Mouse (Mus musculus) kidney, adult 2 months (tissue): ENCODE data around the gene Cit. TPM values are rescaled to one million over a fixed set of nuclear protein-coding genes. Genes with fewer than 3 reads are reported as not detected.

Experiments
- DNase-seq: peaks from one replicate; pipeline ENCODE4 v3.0.0; 2021
- H3K27ac ChIP-seq: fragments of 200-500 bp; 2 replicates; pipeline ENCODE4 v1.5.1; 2012; ENCODE audit warnings: low read depth, low read length, control low read depth, inconsistent platforms; ENCODE audit not compliant: insufficient read depth
- H3K27me3 ChIP-seq: fragments of 200-500 bp; replicated peaks from 2 replicates; pipeline ENCODE4 v1.6.1; 2012; ENCODE audit warnings: mild to moderate bottlenecking, moderate library complexity, low read length, inconsistent platforms; ENCODE audit not compliant: control insufficient read depth, insufficient read depth
- H3K36me3 ChIP-seq: fragments of 200-500 bp; 2 replicates; pipeline ENCODE4 v1.6.1; 2012; ENCODE audit warnings: mild to moderate bottlenecking, moderate library complexity, low read length, inconsistent platforms; ENCODE audit not compliant: control insufficient read depth, insufficient read depth
- H3K4me1 ChIP-seq: fragments of 200-500 bp; 2 replicates; pipeline ENCODE4 v1.6.1; 2011; ENCODE audit warnings: low read length; ENCODE audit not compliant: control insufficient read depth, insufficient read depth
- H3K4me3 ChIP-seq: fragments of 200-500 bp; 2 replicates; pipeline ENCODE4 v1.5.1; 2011; ENCODE audit warnings: mild to moderate bottlenecking, low read depth, low read length, control low read depth; ENCODE audit not compliant: insufficient read depth
- CTCF ChIP-seq: fragments of 200-500 bp; conservative IDR thresholded peaks from 2 replicates; pipeline ENCODE4 v1.5.1; 2011; ENCODE audit warnings: low read depth, mild to moderate bottlenecking, control low read depth, low read length, moderate library complexity, mixed read lengths; ENCODE audit not compliant: insufficient read depth, insufficient read length
- POLR2A ChIP-seq: fragments of 200-500 bp; IDR thresholded peaks from one replicate; pipeline ENCODE4 v1.6.1; 2011; ENCODE audit warnings: low read depth, low read length, control low read depth
- WGBS: fragments of 180-500 bp; shearing (Covaris S2); methylation state at CpG from one replicate; pipeline ENCODE4 v1.1.7; 2018; 5-methylcytosine and 5-hydroxymethylcytosine counted together
- polyA plus RNA-seq: library from polyadenylated mRNA; depleted of rRNA; stranded (reverse); fragments of >200 nt; gene quantifications from 2 replicates; pipeline ENCODE4 v1.2.3, GENCODE M21; 2012

Gene Cit
- polyA plus RNA-seq, 1 experiment = 4.8 TPM

DNA sequence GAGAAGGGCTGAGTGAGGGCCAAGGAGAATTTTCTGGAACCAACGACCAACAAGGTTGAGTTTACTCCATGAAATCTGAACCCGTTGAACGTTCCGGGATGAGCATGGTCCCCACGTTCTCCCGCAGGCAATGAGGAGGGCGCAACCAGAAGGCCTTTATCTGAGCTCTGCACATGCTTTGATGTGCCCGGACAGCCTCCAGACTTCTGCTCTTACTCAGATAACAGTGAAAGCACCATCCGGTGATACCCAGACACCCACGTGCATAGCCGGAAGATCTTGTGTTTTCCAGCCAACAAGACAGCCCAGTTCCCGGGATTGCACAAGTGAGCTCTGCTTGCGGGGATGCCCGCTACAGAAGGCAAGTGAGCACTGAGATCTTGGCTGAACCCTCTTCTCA lies 181.5 kb downstream of the Cit start:
- TF ChIP-seq CTCF (no peak), POLR2A (no peak)
- WGBS = 90% methylated on average over 14 of the region's 14 CpGs
- Histone ChIP-seq H3K27ac (no peak overlapping the region), H3K27me3 (no peaks in the 10 kb centered on the region), H3K36me3 (no peaks in the 10 kb centered on the region; the same call in 1 of the 2 replicates), H3K4me3 (no peak overlapping the region), H3K4me1 (peaks cover 5% of the 10 kb centered on the region; the same call in 1 of the 2 replicates)
- no peak for DNase-seq

- 70% methylated on average over 7 of the region's 7 CpGs for WGBS
- no peak overlapping the region for H3K4me3 ChIP-seq
- TF ChIP-seq CTCF (no peak), POLR2A (no peak)
- no peaks in the 10 kb centered on the region for H3K27me3 ChIP-seq
- H3K36me3 ChIP-seq = no peaks in the 10 kb centered on the region
- no peak overlapping the region for H3K27ac ChIP-seq
- H3K4me1 ChIP-seq = no peaks in the 10 kb centered on the region
- no peak for DNase-seq
Measured at GRCm38 (mm10) chr5:116029071-116029470, 184.0 kb downstream of the Cit start.

DNA sequence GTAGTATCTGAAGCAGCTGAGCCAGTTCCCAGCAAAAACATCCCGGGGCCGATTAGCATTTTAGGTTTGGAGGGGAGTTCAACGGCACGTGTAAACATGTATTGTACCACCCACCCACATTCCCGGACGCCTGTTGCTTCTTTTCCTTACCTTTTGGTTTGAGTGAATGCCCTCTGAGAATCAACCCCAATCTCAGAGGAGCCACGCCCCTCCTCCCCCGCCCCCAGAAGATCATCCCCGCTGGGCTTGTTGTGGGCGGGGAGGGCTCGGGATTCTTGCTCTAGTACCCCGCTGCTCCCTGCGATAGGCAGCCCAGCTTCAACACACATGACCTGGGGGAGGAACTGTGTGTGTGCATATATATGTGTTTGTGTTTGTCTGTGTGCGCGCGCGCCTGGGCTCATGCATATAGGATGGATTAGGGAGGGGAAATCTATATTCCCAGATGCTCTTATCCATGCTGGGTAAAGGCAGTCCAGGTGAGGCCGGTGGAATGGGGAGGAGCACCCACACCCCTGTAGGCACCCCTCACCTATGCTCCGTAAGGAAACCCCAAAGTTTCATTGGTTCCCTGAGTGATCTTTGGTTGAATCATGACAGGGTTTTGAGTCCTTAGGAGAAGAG lies 185.6 kb downstream of the Cit start:
- DNase-seq = no peak
- WGBS = 9% methylated on average over 19 of the region's 19 CpGs
- H3K36me3 ChIP-seq = no peaks in the 10 kb centered on the region
- no peaks in the 10 kb centered on the region for H3K27me3 ChIP-seq
- no peak overlapping the region for H3K4me3 ChIP-seq
- no peaks in the 10 kb centered on the region for H3K4me1 ChIP-seq
- H3K27ac ChIP-seq = no peak overlapping the region
- TF ChIP-seq CTCF (no peak), POLR2A (no peak)

DNA sequence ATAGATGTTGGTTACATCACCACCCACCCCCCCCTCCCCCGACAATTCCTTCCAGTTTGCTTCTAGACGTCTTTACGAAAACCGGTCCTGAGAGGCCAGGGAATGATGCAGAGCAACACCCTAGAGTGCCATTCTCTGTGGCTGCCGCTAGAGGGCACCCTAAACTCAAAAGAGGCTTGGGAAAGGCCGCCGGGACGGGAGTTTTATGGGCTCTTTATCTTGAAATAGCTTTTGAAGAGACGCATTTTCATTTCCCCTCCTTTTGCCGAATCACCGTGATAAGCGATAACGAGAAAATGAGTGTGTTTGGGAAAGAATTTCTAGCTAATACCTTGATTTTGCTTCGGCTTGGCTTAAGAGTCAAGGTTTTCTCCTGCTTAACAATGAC lies 186.1 kb downstream of the Cit start:
- 3% methylated on average over 14 of the region's 14 CpGs for WGBS

GRCm38 (mm10) chr5:116036465-116036864 lies 191.4 kb downstream of the Cit start:
- no peaks in the 10 kb centered on the region for H3K27me3 ChIP-seq
- TF ChIP-seq CTCF (no peak), POLR2A (no peak)
- H3K36me3 ChIP-seq = no peaks in the 10 kb centered on the region
- H3K4me3 ChIP-seq = no peak overlapping the region
- no peak for DNase-seq
- no peaks in the 10 kb centered on the region for H3K4me1 ChIP-seq
- H3K27ac ChIP-seq = no peak overlapping the region
- WGBS = 62% methylated on average over 16 of the region's 16 CpGs

More for the DNA sequence above, 186.1 kb downstream of the Cit start:
- Histone ChIP-seq H3K4me3 (no peak overlapping the region), H3K27ac (no peak overlapping the region), H3K27me3 (no peaks in the 10 kb centered on the region), H3K36me3 (no peaks in the 10 kb centered on the region), H3K4me1 (no peaks in the 10 kb centered on the region)
- TF ChIP-seq POLR2A (no peak), CTCF (peak; percentile 80)
- peak; percentile 60 for DNase-seq

DNA sequence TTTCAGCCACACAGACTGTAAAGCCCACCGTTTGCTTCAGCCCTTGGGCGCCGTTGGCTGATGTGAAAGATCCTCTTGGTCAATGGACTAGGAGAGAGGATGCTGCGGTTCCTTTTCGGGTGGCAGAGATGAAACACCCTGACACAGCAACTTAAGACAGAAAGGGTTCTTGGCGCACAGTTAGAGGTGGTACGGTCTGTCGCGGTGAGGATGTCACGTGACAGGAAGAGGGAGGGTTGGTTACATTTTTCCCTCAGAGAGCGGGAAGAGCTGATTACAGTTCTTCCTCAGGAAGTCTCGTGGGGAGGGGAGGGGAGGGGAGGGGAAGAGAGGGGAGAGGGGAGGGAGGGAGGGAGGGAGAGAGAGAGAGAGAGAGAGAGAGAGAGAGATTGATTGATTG lies 192.7 kb downstream of the Cit start:
- DNase-seq = no peak
- TF ChIP-seq CTCF (no peak), POLR2A (no peak)
- 53% methylated on average over 12 of the region's 12 CpGs for WGBS
- H3K27me3 ChIP-seq = no peaks in the 10 kb centered on the region
- no peaks in the 10 kb centered on the region for H3K4me1 ChIP-seq
- no peak overlapping the region for H3K4me3 ChIP-seq
- no peaks in the 10 kb centered on the region for H3K36me3 ChIP-seq
- no peak overlapping the region for H3K27ac ChIP-seq

DNA sequence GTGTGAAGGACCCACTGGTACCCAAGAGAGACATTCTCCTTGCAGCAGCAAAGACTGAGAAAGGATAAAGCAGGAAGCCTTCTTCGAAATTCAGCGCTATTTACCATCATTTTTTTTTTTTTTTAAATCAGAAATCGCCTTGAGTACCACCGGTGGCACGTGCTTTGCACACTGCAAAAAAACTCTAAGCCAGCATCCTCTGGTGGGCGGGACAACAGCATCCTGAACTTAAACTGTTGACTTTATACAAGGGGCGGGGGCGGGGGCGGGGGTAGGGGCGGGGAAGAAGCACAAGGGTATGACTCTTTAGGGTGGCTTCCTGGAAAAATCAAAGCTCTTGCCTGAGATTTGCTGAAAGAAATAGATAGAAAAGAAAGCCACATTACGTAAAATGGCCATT lies 194.6 kb downstream of the Cit start:
- no peak overlapping the region for H3K4me3 ChIP-seq
- H3K4me1 ChIP-seq = no peaks in the 10 kb centered on the region
- H3K27me3 ChIP-seq = no peaks in the 10 kb centered on the region
- H3K27ac ChIP-seq = no peak overlapping the region
- 25% methylated on average over 11 of the region's 11 CpGs for WGBS
- TF ChIP-seq CTCF = no peak
- TF ChIP-seq POLR2A = no peak
- no peak for DNase-seq
- no peaks in the 10 kb centered on the region for H3K36me3 ChIP-seq
